Mouse (Mus musculus): Measurements from ENCODE around the gene Cbr4. TPM values are rescaled to one million over a fixed set of nuclear protein-coding genes. Genes with fewer than 3 reads are reported as not detected.

Cbr4 gene
- polyA plus RNA-seq, 1 experiment from 2014 or later: 36.7 TPM

DNA sequence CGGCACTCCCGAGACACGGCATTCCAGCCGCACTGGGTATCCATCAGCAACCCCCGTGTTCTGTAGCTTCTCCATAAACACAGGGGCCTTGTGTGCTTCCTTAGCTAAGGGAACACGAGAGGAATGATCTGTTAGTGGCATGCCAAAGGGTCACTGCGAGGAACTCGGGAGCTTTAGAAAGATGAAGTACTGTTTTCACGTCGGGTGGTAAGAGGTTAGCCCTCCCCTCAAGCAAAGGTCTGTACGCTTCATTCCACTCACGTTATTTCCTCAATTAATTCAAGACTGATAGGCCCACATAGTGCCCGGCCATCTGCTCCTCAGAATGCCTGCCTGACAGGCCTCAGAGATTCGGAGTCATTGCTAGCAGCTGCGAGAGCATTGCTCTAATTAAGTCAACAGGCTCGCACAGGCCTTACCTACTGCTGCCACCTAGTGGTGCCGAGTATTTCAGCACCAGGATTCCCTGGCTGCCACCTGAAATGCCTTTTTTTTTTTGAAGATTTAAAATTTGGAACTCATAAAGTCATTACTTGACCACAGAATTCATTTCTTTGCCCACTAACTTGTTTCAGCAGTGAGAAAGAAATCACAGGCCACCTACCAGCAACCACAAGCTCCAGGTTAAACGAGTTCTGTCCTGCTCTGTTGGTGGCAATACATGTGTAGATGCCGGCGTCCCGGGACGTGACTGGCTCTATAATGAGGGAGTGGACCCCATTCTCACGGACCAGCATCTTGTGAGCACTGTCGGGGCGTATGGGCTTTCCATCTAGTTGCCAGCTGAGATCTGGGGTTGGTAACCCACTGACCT is 28.6 kb downstream of the Cbr4 start:
- H3K27ac ChIP-seq (ENCODE audit: low read length): peak overlapping the region; percentile 11; the same call in 1 of the 2 replicates
- H3K9me3 ChIP-seq (ENCODE audit: control insufficient read depth, low read length): no peaks in the 10 kb centered on the region
- 53% methylated on average over 25 of the region's 25 CpGs for WGBS
- H3K4me3 ChIP-seq (ENCODE audit: low read length): no peak overlapping the region
- H3K27me3 ChIP-seq (replicated peaks; ENCODE audit: control insufficient read depth, insufficient read depth, low read length): no peaks in the 10 kb centered on the region
- H3K9ac ChIP-seq (ENCODE audit: low read depth, low read length): no peak overlapping the region
- no peaks in the 10 kb centered on the region for H3K4me1 ChIP-seq (ENCODE audit: control insufficient read depth, insufficient read depth, low read length)
- peaks cover 12% of the 10 kb centered on the region for H3K36me3 ChIP-seq (ENCODE audit: control insufficient read depth, insufficient read depth, low read length)
- ATAC-seq: peak; percentile 79
- H3K4me2 ChIP-seq (ENCODE audit: low read depth, low read length): no peak overlapping the region

DNA sequence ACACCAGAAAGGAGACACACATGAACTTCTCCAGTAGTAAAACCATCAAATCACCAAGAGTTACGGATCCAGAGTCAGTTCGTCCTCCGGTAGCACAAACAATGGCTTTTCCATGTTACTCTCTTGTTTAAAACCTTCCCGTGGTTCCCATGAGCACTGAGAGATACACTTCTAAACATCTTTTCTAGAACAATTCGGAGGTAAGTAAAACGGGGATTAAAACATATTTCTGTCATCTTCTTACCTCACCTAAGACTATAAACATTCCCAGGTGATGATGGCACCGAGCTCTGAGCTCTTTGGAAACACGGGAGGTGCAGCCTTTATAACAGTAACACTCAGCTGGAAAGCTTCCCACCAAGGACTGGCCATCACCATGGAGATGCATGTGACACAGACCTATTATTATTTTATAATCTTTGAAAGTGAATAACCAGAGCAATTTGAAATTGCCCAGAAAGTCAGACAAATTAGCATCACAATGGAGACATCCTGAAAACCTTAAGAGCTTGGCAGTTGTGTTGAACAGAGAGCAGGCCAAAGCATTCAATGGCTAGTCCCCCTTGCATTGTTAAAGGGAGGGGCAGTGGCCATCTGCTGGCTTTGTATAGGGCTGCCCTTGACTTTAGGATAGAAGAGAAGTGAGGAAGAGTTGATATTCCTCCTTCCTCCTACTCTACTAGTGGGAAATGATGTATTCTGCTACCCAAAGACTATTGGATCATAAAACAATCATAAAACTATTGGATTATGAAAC is 29.4 kb downstream of the Cbr4 start:
- Histone ChIP-seq H3K27ac (ENCODE audit: low read length) (no peak overlapping the region), H3K9me3 (ENCODE audit: control insufficient read depth, low read length) (no peaks in the 10 kb centered on the region), H3K4me1 (ENCODE audit: control insufficient read depth, insufficient read depth, low read length) (no peaks in the 10 kb centered on the region), H3K27me3 (replicated peaks; ENCODE audit: control insufficient read depth, insufficient read depth, low read length) (no peaks in the 10 kb centered on the region), H3K4me3 (ENCODE audit: low read length) (no peak overlapping the region), H3K4me2 (ENCODE audit: low read depth, low read length) (no peak overlapping the region), H3K9ac (ENCODE audit: low read depth, low read length) (no peak overlapping the region), H3K36me3 (ENCODE audit: control insufficient read depth, insufficient read depth, low read length) (peaks cover 12% of the 10 kb centered on the region; the same call in 1 of the 2 replicates)
- WGBS: 75% methylated on average over 8 of the region's 8 CpGs
- no peak for ATAC-seq

DNA sequence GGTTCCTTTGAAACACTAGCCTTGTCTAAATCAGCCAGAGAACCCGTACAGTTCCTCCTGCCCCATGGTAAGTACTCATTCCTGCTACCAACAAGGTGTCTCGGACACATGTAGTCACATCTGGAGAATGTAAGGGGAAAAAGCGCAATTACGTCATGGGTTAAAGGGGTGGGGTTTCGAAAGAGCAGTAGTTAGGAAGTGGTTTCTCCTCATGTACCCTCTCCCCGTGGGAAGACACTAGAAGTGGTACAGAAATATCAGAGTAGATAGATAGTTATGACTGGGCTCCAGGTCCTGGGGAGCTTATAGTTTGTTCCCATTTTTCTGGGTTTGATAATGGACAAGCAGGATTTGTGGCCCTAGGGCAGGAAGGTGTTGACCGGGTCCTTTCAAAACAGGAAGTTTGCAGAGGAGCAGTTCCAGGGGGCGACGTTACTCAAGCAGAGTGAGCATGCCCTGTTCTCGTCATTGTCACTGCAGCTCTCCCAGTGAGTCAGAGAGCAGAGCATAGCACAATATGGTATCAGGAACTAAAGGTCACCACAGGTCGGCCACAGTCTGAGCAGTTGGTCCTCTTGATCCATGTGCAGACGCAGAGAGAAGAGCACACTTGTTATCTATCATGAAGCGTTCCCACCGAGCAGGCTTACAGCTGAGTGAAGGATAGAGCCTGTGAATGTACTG is 30.1 kb downstream of the Cbr4 start:
- H3K4me3 ChIP-seq (ENCODE audit: low read length): no peak overlapping the region
- H3K36me3 ChIP-seq (ENCODE audit: control insufficient read depth, insufficient read depth, low read length): peaks cover 10% of the 10 kb centered on the region
- no peak for ATAC-seq
- no peaks in the 10 kb centered on the region for H3K27me3 ChIP-seq (replicated peaks; ENCODE audit: control insufficient read depth, insufficient read depth, low read length)
- no peaks in the 10 kb centered on the region for H3K4me1 ChIP-seq (ENCODE audit: control insufficient read depth, insufficient read depth, low read length)
- no peak overlapping the region for H3K27ac ChIP-seq (ENCODE audit: low read length)
- WGBS: 67% methylated on average over 14 of the region's 14 CpGs
- no peak overlapping the region for H3K9ac ChIP-seq (ENCODE audit: low read depth, low read length)
- H3K4me2 ChIP-seq (ENCODE audit: low read depth, low read length): no peak overlapping the region
- H3K9me3 ChIP-seq (ENCODE audit: control insufficient read depth, low read length): no peaks in the 10 kb centered on the region

DNA sequence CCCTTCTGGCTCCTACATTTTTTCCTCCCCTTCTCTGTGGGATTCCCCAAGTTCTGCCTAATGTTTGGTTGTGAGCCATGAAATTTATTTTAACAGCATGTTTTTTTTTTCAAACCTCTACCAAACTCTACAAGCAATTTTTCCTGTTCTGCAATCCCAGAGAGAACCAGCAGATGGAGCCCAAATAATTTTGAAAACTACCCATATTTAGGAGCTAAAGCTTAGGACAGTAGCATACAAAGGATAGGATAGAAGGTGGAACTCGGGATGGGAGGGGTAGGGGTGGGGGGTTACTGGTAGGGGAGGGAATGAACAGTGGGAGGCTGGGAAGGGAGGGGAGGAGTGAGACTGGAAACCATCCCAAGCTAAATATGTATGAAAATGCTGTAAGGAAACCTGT is 34.6 kb downstream of the Cbr4 start:
- WGBS: 12% methylated on average over 1 of the region's 1 CpGs
- ATAC-seq: no peak
- no peak overlapping the region for H3K4me3 ChIP-seq (ENCODE audit: low read length)
- H3K4me1 ChIP-seq (ENCODE audit: control insufficient read depth, insufficient read depth, low read length): no peaks in the 10 kb centered on the region
- peaks cover 13% of the 10 kb centered on the region; the same call in 1 of the 2 replicates for H3K36me3 ChIP-seq (ENCODE audit: control insufficient read depth, insufficient read depth, low read length)
- no peak overlapping the region for H3K4me2 ChIP-seq (ENCODE audit: low read depth, low read length)
- H3K9ac ChIP-seq (ENCODE audit: low read depth, low read length): no peak overlapping the region
- H3K27me3 ChIP-seq (replicated peaks; ENCODE audit: control insufficient read depth, insufficient read depth, low read length): no peaks in the 10 kb centered on the region
- H3K27ac ChIP-seq (ENCODE audit: low read length): no peak overlapping the region
- H3K9me3 ChIP-seq (ENCODE audit: control insufficient read depth, low read length): no peaks in the 10 kb centered on the region

DNA sequence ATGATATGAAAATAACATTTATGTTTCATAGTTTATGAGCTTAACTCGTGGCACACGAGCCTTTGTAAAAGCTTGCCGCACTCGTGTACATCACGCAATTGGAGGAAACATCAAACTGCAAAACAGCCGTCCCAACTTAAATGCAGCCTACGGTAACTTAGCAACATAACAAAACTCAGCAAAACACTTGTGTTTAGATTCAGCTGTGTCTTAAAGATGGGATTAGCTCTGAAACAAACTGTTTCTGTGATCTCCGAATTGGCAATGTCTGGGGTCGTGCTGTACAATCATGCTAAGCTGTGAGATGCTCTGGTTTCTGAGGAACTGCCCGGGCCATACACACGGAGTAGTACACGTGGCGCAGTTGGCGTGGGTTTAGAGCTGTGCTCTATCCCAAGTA is 39.5 kb downstream of the Cbr4 start:
- H3K4me3 ChIP-seq (ENCODE audit: low read length): no peak overlapping the region
- 0 out of 2 replicates have a peak, but pooled peaks cover 2% of the 10 kb centered on the region for H3K4me1 ChIP-seq (ENCODE audit: control insufficient read depth, insufficient read depth, low read length)
- no peaks in the 10 kb centered on the region for H3K9me3 ChIP-seq (ENCODE audit: control insufficient read depth, low read length)
- 77% methylated on average over 14 of the region's 14 CpGs for WGBS
- peaks cover 13% of the 10 kb centered on the region; the same call in 1 of the 2 replicates for H3K36me3 ChIP-seq (ENCODE audit: control insufficient read depth, insufficient read depth, low read length)
- ATAC-seq: no peak
- H3K27ac ChIP-seq (ENCODE audit: low read length): no peak overlapping the region
- no peaks in the 10 kb centered on the region for H3K27me3 ChIP-seq (replicated peaks; ENCODE audit: control insufficient read depth, insufficient read depth, low read length)
- no peak overlapping the region for H3K4me2 ChIP-seq (ENCODE audit: low read depth, low read length)
- no peak overlapping the region for H3K9ac ChIP-seq (ENCODE audit: low read depth, low read length)

DNA sequence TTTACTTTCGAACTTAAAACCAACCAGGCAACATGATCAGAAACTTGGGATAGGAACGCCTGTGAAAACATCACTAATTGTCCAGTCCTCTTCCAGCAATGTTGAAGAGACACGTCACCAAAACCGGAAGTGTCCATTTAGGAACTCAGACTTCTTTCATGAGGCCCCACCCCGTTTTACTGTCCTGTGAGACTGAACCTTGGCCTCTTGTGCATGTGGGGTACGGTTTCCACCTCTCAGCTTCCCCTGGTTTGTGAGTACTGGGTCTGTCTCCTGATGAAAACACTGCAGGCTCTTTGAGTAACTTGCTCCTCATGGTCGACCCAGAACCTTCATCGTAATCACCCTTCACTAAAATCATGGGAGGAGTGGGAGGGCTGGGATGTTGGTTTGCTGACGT is 40.7 kb downstream of the Cbr4 start:
- Histone ChIP-seq H3K27me3 (replicated peaks; ENCODE audit: control insufficient read depth, insufficient read depth, low read length) (no peaks in the 10 kb centered on the region), H3K9ac (ENCODE audit: low read depth, low read length) (no peak overlapping the region), H3K4me3 (ENCODE audit: low read length) (no peak overlapping the region), H3K36me3 (ENCODE audit: control insufficient read depth, insufficient read depth, low read length) (0 out of 2 replicates have a peak, but pooled peaks cover 7% of the 10 kb centered on the region), H3K27ac (ENCODE audit: low read length) (no peak overlapping the region), H3K9me3 (ENCODE audit: control insufficient read depth, low read length) (no peaks in the 10 kb centered on the region), H3K4me2 (ENCODE audit: low read depth, low read length) (no peak overlapping the region), H3K4me1 (ENCODE audit: control insufficient read depth, insufficient read depth, low read length) (0 out of 2 replicates have a peak, but pooled peaks cover 2% of the 10 kb centered on the region)
- peak; percentile 66; the same call in 1 of the 2 replicates for ATAC-seq
- 77% methylated on average over 9 of the region's 9 CpGs for WGBS

DNA sequence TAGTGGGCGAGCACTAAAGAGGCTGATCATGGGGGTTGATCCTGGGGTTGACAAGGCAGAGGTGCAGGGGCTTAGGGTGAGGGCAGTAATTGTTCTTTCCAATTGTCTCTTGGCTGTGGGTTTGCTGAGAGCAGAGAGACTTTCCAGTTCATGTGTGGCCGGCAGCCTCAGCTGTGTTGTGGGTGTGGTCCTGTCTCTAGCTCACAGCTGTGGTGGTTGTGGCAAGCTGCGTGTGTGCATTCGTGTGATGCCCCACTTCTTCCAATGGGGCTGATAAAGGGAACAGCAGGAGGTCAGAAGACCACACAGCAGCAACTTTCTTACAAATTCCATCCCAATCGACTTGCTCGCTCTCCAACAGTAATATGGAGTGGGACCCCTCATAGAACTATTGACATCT is 41.1 kb downstream of the Cbr4 start:
- Histone ChIP-seq H3K4me1 (ENCODE audit: control insufficient read depth, insufficient read depth, low read length) (0 out of 2 replicates have a peak, but pooled peaks cover 2% of the 10 kb centered on the region), H3K36me3 (ENCODE audit: control insufficient read depth, insufficient read depth, low read length) (0 out of 2 replicates have a peak, but pooled peaks cover 7% of the 10 kb centered on the region), H3K4me2 (ENCODE audit: low read depth, low read length) (no peak overlapping the region), H3K9ac (ENCODE audit: low read depth, low read length) (no peak overlapping the region), H3K4me3 (ENCODE audit: low read length) (no peak overlapping the region), H3K27me3 (replicated peaks; ENCODE audit: control insufficient read depth, insufficient read depth, low read length) (no peaks in the 10 kb centered on the region), H3K9me3 (ENCODE audit: control insufficient read depth, low read length) (no peaks in the 10 kb centered on the region), H3K27ac (ENCODE audit: low read length) (no peak overlapping the region)
- ATAC-seq: peak; percentile 25; the same call in 1 of the 2 replicates
- WGBS: 67% methylated on average over 6 of the region's 6 CpGs

DNA sequence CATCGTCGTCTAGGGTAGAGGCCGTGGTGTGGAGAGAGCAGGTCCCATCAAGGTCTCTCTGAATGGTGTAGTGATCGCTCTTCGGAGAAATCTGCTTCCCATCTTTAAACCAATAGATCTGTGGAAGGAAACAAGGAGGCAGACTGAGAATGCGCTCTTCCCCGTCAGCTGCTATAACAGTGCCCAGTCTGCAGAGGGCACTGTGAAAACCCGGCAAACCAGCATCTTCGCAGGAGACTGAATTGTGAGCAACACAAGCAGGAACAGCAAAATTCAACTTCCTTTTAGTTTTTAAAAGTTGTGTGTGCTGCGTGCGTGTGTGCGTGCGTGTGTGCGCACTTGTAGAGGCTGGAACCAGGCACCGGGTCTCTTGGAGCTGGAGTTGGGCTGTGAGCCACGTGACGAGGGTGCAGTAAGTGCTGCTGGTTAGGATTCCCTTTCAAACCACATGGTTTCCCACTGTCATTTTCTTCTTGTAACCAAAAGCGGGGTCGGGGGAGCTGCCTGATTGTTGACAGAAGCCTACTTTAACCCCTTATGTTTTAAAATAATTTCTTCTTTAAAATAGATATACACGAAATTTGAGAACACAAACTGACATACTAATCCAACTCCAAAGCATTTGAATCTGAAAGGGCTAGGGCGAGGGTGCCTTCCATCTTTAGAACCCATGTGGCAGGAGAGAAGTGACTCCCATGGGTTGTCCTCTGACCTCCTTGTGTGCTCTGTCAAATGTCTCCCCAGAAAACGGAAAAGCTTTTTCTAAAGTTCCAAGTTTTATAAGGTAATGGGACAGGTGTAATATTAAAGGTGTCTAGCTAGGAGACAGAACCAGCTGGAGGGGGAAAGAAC is 44.6 kb downstream of the Cbr4 start:
- peaks cover 3% of the 10 kb centered on the region; the same call in 1 of the 2 replicates for H3K36me3 ChIP-seq (ENCODE audit: control insufficient read depth, insufficient read depth, low read length)
- H3K9me3 ChIP-seq (ENCODE audit: control insufficient read depth, low read length): no peaks in the 10 kb centered on the region
- H3K27me3 ChIP-seq (replicated peaks; ENCODE audit: control insufficient read depth, insufficient read depth, low read length): no peaks in the 10 kb centered on the region
- H3K9ac ChIP-seq (ENCODE audit: low read depth, low read length): no peak overlapping the region
- no peak overlapping the region for H3K27ac ChIP-seq (ENCODE audit: low read length)
- no peak overlapping the region for H3K4me2 ChIP-seq (ENCODE audit: low read depth, low read length)
- WGBS: 73% methylated on average over 22 of the region's 22 CpGs
- 0 out of 2 replicates have a peak, but pooled peaks cover 2% of the 10 kb centered on the region for H3K4me1 ChIP-seq (ENCODE audit: control insufficient read depth, insufficient read depth, low read length)
- no peak for ATAC-seq
- H3K4me3 ChIP-seq (ENCODE audit: low read length): no peak overlapping the region
